Mouse (Mus musculus) erythroblast, adult 5-6 weeks (primary cell): ENCODE measurements around the gene Gm20388. TPM values are rescaled to one million over a fixed set of nuclear protein-coding genes. Genes with fewer than 3 reads are reported as not detected.
"Not testable (repeated sequence)": the region's sequence is repeated elsewhere in the genome, so short reads cannot be mapped to it uniquely, and the experiment has no call there.

Experiments used
- ATAC-seq: replicated peaks from 2 replicates; pipeline ENCODE4 v1.8.0; 2016; ENCODE audit warnings: moderate number of reproducible peaks, mild to moderate bottlenecking, moderate TSS enrichment, inconsistent platforms; ENCODE audit not compliant: poor library complexity, low FRiP score, severe bottlenecking
- total RNA-seq, 2 experiments: library from RNA; stranded (forward) in 1 of 2; stranded (reverse) in 1 of 2; fragments of 150-400 nt in 1 of 2; fragments of 200-764, 138-1000 nt in 1 of 2; gene quantifications; 2 replicates each; pipeline versions ENCODE4 v1.2.3 to v1.2.4; 2015 to 2017; ENCODE audit warnings: low replicate concordance in 2 of 2

Gm20388 gene
- total RNA-seq, 2 experiments from 2014 or later = 2.9 to 7.8 TPM

DNA sequence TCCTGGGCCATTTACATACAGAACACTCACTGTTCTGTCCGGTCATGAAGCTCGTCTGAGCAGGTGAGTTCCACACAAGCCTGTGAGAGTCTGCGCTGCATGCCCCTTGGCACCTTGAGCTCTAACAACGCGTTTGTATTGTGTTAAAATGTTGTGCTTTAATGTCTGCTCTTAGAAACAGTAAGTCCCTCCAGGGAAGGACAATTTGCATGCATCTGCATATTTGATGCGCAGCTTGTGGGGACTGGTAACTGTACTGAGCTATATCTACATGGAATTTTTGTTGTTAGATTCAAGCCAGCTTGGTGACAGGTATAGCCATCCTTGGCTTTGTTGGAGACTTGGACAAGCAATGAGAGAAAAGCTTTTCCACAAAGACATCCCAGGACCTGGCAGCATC is 4265.5 kb downstream of the Gm20388 start:
- no peak for ATAC-seq

DNA sequence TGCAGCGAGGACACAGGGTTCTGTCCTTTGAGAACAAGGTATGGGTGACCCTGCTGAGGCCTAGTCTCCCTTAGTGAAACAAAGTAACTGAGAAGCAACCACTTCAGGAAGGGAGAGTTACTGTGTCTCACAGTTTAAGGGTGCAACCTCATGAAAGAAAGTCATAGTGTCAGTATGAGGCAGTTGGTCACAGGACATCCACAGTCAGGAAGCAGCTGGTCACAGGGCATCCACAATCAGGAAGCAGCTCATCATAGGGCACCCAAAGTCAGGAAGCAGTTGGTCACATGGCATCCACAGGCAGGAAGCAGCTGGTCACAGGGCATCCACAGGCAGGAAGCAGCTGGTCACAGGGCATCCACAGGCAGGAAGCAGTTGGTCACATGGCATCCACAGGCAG is 4266.5 kb downstream of the Gm20388 start:
- not testable (repeated sequence) for ATAC-seq

DNA sequence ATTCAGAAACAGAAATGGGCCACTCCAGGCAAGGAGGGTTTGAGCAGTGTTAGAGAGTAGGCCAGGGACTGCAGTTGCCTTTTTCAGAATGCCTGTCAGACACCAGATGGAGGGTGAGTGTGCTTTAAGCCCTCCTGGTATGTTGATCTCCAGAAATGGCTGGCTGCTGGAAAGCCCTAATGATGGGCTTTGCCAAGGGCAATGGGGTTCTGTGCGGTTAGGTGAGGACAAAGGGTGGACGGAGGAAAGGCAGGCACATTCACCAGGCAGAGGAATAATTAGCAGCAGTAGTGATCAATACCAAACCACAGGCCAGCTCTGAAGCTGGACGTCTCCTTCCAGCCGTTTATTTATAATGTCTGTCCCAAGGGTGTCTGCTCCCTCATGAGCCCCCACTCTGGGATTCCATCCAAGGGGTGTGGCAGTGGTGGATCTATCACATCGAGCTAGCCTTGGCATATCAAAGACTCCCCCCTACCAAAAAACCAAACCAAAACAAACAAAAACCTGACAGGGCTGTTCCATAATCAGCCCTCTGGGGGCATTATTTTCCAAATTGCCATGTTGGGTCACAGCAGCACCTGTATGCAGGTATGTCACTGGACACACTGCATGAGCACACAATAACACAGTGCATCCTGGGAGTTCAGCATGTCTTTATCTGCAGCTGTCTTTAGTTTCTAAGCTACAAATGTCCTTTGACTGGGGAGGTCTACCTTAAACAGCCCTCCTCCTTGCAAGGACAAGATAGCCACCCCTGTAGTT is 4270.2 kb downstream of the Gm20388 start:
- no peak for ATAC-seq

GRCm38 (mm10) chr8:124181751-124182150 is 4271.1 kb downstream of the Gm20388 start:
- ATAC-seq = no peak

GRCm38 (mm10) chr8:124182224-124182623 is 4271.6 kb downstream of the Gm20388 start:
- no peak for ATAC-seq

- no peak for ATAC-seq
Observed at GRCm38 (mm10) chr8:124184078-124184477, 4273.4 kb downstream of the Gm20388 start.

DNA sequence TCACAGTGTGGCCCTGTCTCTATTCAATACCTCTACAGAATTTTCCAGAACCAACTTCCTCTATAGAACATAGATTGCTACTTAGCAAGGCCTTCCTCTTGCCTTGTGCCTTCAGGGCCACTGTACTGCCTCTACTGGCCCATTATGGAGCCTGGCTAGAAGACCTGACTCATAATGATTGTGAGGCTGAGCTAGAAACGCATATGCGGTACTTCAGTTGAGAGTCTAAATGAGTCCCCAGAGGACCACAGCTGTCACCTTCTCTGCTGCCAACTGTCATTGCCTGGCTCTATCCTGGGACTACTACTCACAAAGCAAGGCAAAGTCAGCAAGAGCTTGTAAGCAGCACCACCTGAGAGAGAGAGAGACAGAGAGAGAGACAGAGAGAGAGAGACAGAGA is 4273.9 kb downstream of the Gm20388 start:
- no peak for ATAC-seq

- ATAC-seq = no peak
Observed at GRCm38 (mm10) chr8:124185081-124185480, 4274.4 kb downstream of the Gm20388 start.

- ATAC-seq = no peak
Observed at GRCm38 (mm10) chr8:124190388-124190787, 4279.7 kb downstream of the Gm20388 start.

DNA sequence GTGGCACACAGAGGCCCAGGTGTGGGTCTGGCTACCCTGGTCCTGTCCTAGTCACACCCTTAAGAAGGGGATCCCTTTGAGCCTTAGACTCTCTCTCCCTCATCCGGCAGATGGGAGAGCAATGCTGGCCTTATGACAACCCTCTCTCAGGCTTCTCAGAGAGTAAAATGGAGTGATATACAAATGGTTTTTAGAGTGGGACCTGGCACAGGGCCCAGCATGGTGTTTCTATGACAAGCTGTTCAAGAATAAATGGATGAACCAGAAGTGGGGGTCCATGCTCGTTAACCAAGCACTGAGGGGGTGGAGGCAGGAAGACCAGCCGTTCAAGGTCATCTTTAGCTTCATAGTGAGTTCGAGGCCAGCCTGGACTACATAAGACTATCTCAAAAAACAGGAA is 4281.6 kb downstream of the Gm20388 start:
- no peak for ATAC-seq

DNA sequence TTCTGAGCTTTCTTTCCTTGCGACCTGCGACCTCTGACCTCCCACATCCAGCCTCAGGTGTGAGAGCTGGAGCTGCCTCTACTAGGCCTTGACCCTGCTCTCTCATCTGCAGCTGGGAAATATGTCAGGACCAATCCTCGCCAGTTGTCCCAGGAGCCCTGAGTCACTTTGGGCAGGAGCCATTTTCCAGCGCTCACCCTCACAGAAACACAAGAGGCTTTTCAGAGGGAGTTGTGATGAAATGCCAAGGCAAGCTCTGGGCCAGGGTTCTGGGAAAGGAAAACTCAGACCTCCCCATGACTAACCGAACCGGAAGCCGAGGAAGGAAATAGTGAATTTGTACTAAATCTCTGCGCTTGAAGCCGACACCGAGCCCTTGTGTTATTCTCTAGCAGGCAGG is 4282.3 kb downstream of the Gm20388 start:
- ATAC-seq = no peak

GRCm38 (mm10) chr8:124193992-124194391 is 4283.4 kb downstream of the Gm20388 start:
- ATAC-seq = no peak

- no peak for ATAC-seq
Observed at GRCm38 (mm10) chr8:124196195-124196594, 4285.6 kb downstream of the Gm20388 start.

DNA sequence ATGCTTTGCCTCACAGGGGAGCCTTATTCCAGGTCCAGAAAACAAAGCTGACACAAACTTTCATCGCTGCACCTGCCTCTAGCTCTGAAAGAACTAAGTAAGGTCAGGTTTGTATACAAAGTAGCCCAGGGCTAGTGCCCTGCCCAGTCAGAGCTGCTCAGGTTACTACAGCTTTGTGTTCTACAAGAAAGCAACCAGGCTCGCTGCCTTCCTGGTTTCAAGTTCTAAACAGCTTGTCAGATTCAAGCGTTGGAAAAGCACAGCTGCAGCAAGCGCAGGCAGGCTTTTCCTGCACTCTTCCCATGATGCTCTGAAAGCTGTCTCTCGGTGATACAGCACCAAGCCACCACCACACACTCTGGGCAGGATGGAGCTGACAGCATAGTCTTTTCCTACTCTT is 4286.2 kb downstream of the Gm20388 start:
- no peak for ATAC-seq

GRCm38 (mm10) chr8:124198230-124198629 is 4287.6 kb downstream of the Gm20388 start:
- no peak for ATAC-seq

- no peak for ATAC-seq
Observed at GRCm38 (mm10) chr8:124200400-124200799, 4289.8 kb downstream of the Gm20388 start.

- ATAC-seq = no peak
Observed at GRCm38 (mm10) chr8:124201706-124202105, 4291.1 kb downstream of the Gm20388 start.

- no peak for ATAC-seq
Observed at GRCm38 (mm10) chr8:124202895-124203294, 4292.3 kb downstream of the Gm20388 start.

GRCm38 (mm10) chr8:124204001-124204601 is 4293.5 kb downstream of the Gm20388 start:
- no peak for ATAC-seq

DNA sequence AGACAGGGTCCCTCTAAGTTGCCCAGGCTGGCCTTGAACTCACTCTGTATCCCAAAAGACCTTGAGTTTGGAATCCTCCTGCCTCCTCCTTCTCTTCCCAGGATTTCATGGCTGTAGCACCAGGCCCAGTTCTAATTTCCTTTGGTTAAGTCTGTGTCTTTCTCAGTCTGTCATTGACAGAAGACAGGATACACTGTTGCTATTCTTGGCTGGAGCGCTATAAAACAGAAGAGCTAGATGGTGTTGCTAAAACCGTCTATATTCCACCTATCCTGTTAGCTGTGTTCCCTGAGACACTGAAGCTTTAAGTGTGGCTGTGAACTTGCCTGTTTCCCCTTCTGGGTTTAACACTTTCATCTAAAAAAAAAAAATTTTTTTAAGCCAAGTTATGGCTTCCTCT is 4301.5 kb downstream of the Gm20388 start:
- ATAC-seq = no peak

DNA sequence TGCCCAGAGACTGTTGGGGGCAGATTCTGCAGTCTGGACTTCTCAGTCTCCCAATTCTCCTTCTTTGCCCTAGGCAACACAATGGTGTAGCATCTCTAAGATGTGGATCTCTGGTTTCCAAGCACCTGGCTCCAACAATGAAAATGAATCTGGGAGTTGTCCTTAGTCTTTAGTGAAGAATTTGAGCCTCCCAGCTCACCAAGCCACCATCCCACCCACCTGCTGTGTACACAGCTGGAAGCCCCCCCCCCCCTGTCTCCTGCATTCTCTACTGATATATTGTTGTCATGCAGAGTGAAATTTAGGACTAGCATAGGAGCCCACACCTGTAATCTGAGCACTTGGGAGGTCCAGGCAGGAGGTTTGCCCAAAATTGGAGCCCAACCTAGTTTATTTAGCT is 4306.3 kb downstream of the Gm20388 start:
- ATAC-seq = no peak

DNA sequence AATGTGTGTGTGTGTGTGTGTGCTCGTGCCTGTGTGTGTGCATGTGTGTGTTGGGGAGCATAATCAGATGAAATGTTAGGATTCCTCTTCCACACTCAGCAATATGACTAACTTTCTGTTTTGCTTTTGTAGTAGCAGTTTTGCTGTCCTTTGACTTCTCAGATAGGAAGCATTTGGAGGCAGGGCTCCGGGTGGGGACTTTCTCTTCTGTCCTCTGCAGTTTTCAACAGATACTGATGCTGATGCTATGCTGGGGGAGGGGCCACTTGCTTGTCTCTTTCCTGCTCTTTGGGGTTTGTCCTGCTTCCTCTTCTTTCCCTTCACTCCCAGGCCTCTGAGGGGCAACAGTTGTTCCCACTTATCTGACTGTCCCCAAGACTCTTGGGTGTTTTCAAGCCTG is 4319.2 kb downstream of the Gm20388 start:
- ATAC-seq = no peak
